Mouse (Mus musculus): Measurements from ENCODE around the gene Dmrtc1b. TPM values are rescaled to one million over a fixed set of nuclear protein-coding genes. Genes with fewer than 3 reads are reported as not detected.

The Dmrtc1b gene
- not detected for polyA plus RNA-seq (2017; shearing (Covaris generic))

GRCm38 (mm10) chrX:102707535-102707934 is at the start of gene Dmrtc1b, which contains the start of gene Gm9112:
Dmrtc1b (plus strand) TSS chrX:102707865.
Gm9112 (minus strand) TSS chrX:102707635.

GRCm38 (mm10) chrX:102686872-102687271 is 20.8 kb upstream of the Dmrtc1b start, which contains the start of gene Gm3880:
Gm3880 (minus strand) TSS chrX:102686972.

Other genes with a start within 250 kb of the Dmrtc1b start
- 24.4 TPM for gene Hdac8, start 202.5 kb upstream of the Dmrtc1b start, polyA plus RNA-seq (2017; shearing (Covaris generic))
- 0.13 TPM for gene Phka1, start 63.6 kb upstream of the Dmrtc1b start, polyA plus RNA-seq (2017; shearing (Covaris generic))
- not detected for gene Gm3880, start 20.9 kb upstream of the Dmrtc1b start, polyA plus RNA-seq (2017; shearing (Covaris generic))
- not detected for gene Gm9112, start 230 bp upstream of the Dmrtc1b start, polyA plus RNA-seq (2017; shearing (Covaris generic))
- gene Dmrtc1c1, start 95.1 kb downstream of the Dmrtc1b start, polyA plus RNA-seq (2017; shearing (Covaris generic)): not detected
- gene Dmrtc1c2, start 146.8 kb downstream of the Dmrtc1b start, polyA plus RNA-seq (2017; shearing (Covaris generic)): not detected
- not detected for gene 1700031F05Rik, start 160.1 kb downstream of the Dmrtc1b start, polyA plus RNA-seq (2017; shearing (Covaris generic))
- not detected for gene Dmrtc1a, start 200.8 kb downstream of the Dmrtc1b start, polyA plus RNA-seq (2017; shearing (Covaris generic))
- gene 1700011M02Rik, start 201.0 kb downstream of the Dmrtc1b start, polyA plus RNA-seq (2017; shearing (Covaris generic)): not detected
- gene 1700018G05Rik, start 220.5 kb downstream of the Dmrtc1b start, polyA plus RNA-seq (2017; shearing (Covaris generic)): not detected